Mouse (Mus musculus) heart, adult 2 months (tissue): Measurements from ENCODE around the gene Faap20.

Experiments
- CTCF ChIP-seq: fragments of 200-600 bp; IDR thresholded peaks from 2 replicates; pipeline ENCODE4 v1.8.1; 2022; ENCODE audit warnings: antibody characterized with exemption, mild to moderate bottlenecking, moderate library complexity
- EP300 ChIP-seq: fragments of 200-500 bp; IDR thresholded peaks from 2 replicates; pipeline ENCODE4 v1.6.1; 2011; ENCODE audit warnings: low read depth, low read length, control low read depth; ENCODE audit not compliant: insufficient read depth

DNA sequence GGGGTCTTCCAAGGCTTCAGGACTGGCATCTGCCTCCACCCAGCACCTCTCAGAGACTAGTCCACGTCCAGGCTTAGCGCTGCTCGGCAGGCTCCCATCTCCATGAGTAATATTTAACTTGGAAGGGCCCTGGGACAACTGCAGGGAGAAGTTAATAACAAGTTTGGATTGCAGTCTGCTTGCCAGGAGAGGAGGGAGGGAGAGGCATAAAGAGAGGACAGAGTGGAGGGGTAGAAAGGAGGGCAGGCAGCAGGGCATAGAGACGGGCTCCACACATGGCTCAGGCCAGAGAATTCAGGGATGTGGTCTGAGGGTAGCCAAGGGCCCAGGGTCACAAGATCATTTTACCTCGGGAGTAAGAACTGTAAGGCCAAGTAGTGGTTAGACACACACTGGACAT is 11.3 kb upstream of the Faap20 start:
- no peak for TF ChIP-seq CTCF
- TF ChIP-seq EP300, result no peak
